Mouse (Mus musculus) testis, adult 2 months (tissue): Measurements from ENCODE around the gene Abraxas2.

Experiments used
- CTCF ChIP-seq: fragments of 200-500 bp; IDR thresholded peaks from 2 replicates; pipeline ENCODE4 v1.5.1; 2012; ENCODE audit warnings: low read depth, mild to moderate bottlenecking, inconsistent platforms, low read length, moderate library complexity; ENCODE audit not compliant: control insufficient read depth, insufficient read depth, insufficient replicate concordance
- POLR2A ChIP-seq: fragments of 200-500 bp; IDR thresholded peaks from 2 replicates; pipeline ENCODE4 v1.6.1; 2012; ENCODE audit warnings: low read depth, mild to moderate bottlenecking, inconsistent platforms, low read length, moderate library complexity; ENCODE audit not compliant: control insufficient read depth

- TF ChIP-seq POLR2A (no peak), CTCF (no peak)
These were observed 29.7 kb downstream of the Abraxas2 start for GRCm38 (mm10) chr7:132888518-132889249.
